In genomic region chr2:79610894-79611293, GRCm38 (mm10) we compare ENCODE assay signal across 23 mouse cellular contexts. TPM values are rescaled to one million over a fixed set of nuclear protein-coding genes. Genes with fewer than 3 reads are reported as not detected.
A peak's percentile ranks its signal among the peaks of the same experiment; 100 is the strongest.
DNase-seq lines count a peak whose midpoint lies in the region; ATAC-seq and TF ChIP-seq lines count a peak whose summit lies in the region.
"Had no signal": no experiment of that assay in that cellular context is flagged by ENCODE, and none has a peak within 500 bp of the region (broad histone marks: within the 10 kb centered on the region; RNA-seq: fewer than 3 reads in every experiment).

No protein-coding gene starts in this region.

- H3K27me3 ChIP-seq in CH12.LX (replicated peaks), result no peaks in the 10 kb centered on the region
- H3K27me3 ChIP-seq in intestine, postnatal 0 days (replicated peaks; ENCODE audit: control insufficient read depth, insufficient read depth, low read length), result no peaks in the 10 kb centered on the region
- no peaks in the 10 kb centered on the region for H3K27me3 ChIP-seq in stomach, embryonic 16.5 days (ENCODE audit: control insufficient read depth, insufficient read depth, low read length)
- H3K27me3 ChIP-seq: embryonic facial prominence, embryonic 15.5 days had no signal

- TF ChIP-seq CTCF in CH12.LX (conservative IDR thresholded peaks at IDR 0.05 in 1 of 2, IDR thresholded peaks at IDR 0.05 in 1 of 2; ENCODE audit: low read depth in 2 of 2, low read length in 2 of 2), result no peak
- TF ChIP-seq CTCF in intestine, postnatal 0 days (IDR thresholded peaks at IDR 0.05; ENCODE audit: low read depth), result no peak

- no peaks in the 10 kb centered on the region for H3K36me3 ChIP-seq in CH12.LX (replicated peaks in 1 of 2; ENCODE audit: control insufficient read depth in 1 of 2, insufficient read depth in 1 of 2, low read length in 1 of 2)
- H3K36me3 ChIP-seq in intestine, postnatal 0 days (ENCODE audit: control insufficient read depth, insufficient read depth), result no peaks in the 10 kb centered on the region
- H3K36me3 ChIP-seq in stomach, embryonic 16.5 days (ENCODE audit: control insufficient read depth, insufficient read depth, low read length), result no peaks in the 10 kb centered on the region
- H3K36me3 ChIP-seq: embryonic facial prominence, embryonic 15.5 days; forebrain, embryonic 10.5 days had no signal

- no peak for TF ChIP-seq EP300 in CH12.LX (IDR thresholded peaks at IDR 0.05; ENCODE audit: low read length)

- no peak overlapping the region for H3K27ac ChIP-seq in CH12.LX (ENCODE audit: insufficient read depth, low read depth)
- no peak overlapping the region for H3K27ac ChIP-seq in intestine, postnatal 0 days (ENCODE audit: low read depth, low read length)
- H3K27ac ChIP-seq in stomach, embryonic 16.5 days (ENCODE audit: low read length), result peak overlapping the region; percentile 52; the same call in 1 of the 2 replicates
- H3K27ac ChIP-seq: embryonic facial prominence, embryonic 15.5 days; forebrain, embryonic 10.5 days; hindbrain, embryonic 14.5 days had no signal

- peak; percentile 85 for ATAC-seq in common myeloid progenitor, adult 5-6 weeks (replicated peaks; ENCODE audit: low read depth, poor library complexity, severe bottlenecking)
- ATAC-seq in intestine, postnatal 0 days, result peak; percentile 47; the same call in 1 of the 2 replicates
- no peak for ATAC-seq in stomach, embryonic 16.5 days (ENCODE audit: insufficient read depth, low FRiP score)
- ATAC-seq: CD4-positive, CD25-positive, alpha-beta regulatory T cell, adult 4 months; forebrain, embryonic 14.5 days had no signal

- no peak overlapping the region for H3K4me2 ChIP-seq in CH12.LX (ENCODE audit: insufficient read depth, low read depth, poor library complexity, severe bottlenecking)
- H3K4me2 ChIP-seq in intestine, postnatal 0 days (replicated peaks; ENCODE audit: low read depth), result no peak overlapping the region
- H3K4me2 ChIP-seq in stomach, embryonic 16.5 days (ENCODE audit: low read depth, low read length), result no peak overlapping the region
- H3K4me2 ChIP-seq: embryonic facial prominence, embryonic 15.5 days; hindbrain, embryonic 14.5 days had no signal

- no peaks in the 10 kb centered on the region; a peak in 1 of 4 replicates for H3K4me1 ChIP-seq in CH12.LX (ENCODE audit: control insufficient read depth in 1 of 2, insufficient read depth in 2 of 2)
- H3K4me1 ChIP-seq in intestine, postnatal 0 days (replicated peaks; ENCODE audit: control insufficient read depth, insufficient read depth, low read length), result no peaks in the 10 kb centered on the region
- no peaks in the 10 kb centered on the region for H3K4me1 ChIP-seq in stomach, embryonic 16.5 days (ENCODE audit: control insufficient read depth, insufficient read depth, low read length)
- H3K4me1 ChIP-seq: embryonic facial prominence, embryonic 15.5 days; forebrain, embryonic 10.5 days had no signal

- no peak overlapping the region for H3K4me3 ChIP-seq in CH12.LX (replicated peaks in 1 of 3; ENCODE audit: low read depth in 2 of 3, low read length in 2 of 3, poor library complexity in 1 of 3)
- H3K4me3 ChIP-seq in intestine, postnatal 0 days (ENCODE audit: low read depth, low read length), result no peak overlapping the region
- no peak overlapping the region for H3K4me3 ChIP-seq in stomach, embryonic 16.5 days (replicated peaks; ENCODE audit: low read length)
- H3K4me3 ChIP-seq: embryonic facial prominence, embryonic 15.5 days; erythroblast, embryonic 14.5 days; forebrain, embryonic 10.5 days had no signal

- intact Hi-C loops in heart, postnatal 25 days (cut with DNase I), result no loop called here

- DNase-seq in CH12.LX (ENCODE audit: extremely low read depth), result no peak
- no peak for DNase-seq in cerebellum, adult 8-10 months
- DNase-seq in adrenal gland, adult 18-20 months (ENCODE audit: low spot score in 2 of 2), result no peak
- DNase-seq in heart, postnatal 25 days (ENCODE audit: low spot score), result no peak
- no peak for DNase-seq in ovary, adult 18-20 months (ENCODE audit: low spot score)
- DNase-seq: adrenal gland, postnatal 14 days; B cell, adult 2 months; cerebellum, adult 18-20 months; cerebellum, postnatal 10 days; embryo, embryonic 11 days; gastrocnemius, postnatal 10 days; heart, postnatal 10 days; kidney, adult 11 months; kidney, adult 9 months had no signal

- in situ Hi-C loops in CH12.LX (cut with MboI; ENCODE audit: low pct_ligation_motif_present, low pct_unique_long_range_greater_than_20kb, low sequenced_read_pairs), result no loop called here

- WGBS in intestine, postnatal 0 days, result 34% methylated on average over 3 of the region's 3 CpGs
- WGBS in stomach, embryonic 16.5 days, result 43% methylated on average over 3 of the region's 3 CpGs

- no peaks in the 10 kb centered on the region for H3K9me3 ChIP-seq in CH12.LX (replicated peaks; ENCODE audit: low read length)
- no peaks in the 10 kb centered on the region for H3K9me3 ChIP-seq in intestine, postnatal 0 days (ENCODE audit: control insufficient read depth)
- no peaks in the 10 kb centered on the region for H3K9me3 ChIP-seq in stomach, embryonic 16.5 days (replicated peaks; ENCODE audit: control insufficient read depth, low read length)
- H3K9me3 ChIP-seq: embryonic facial prominence, embryonic 15.5 days; forebrain, embryonic 10.5 days had no signal

- TF ChIP-seq RAD21 in CH12.LX (IDR thresholded peaks at IDR 0.05; ENCODE audit: low read depth, low read length), result no peak

- dilution Hi-C loops in CH12.LX (cut with MboI; ENCODE audit: extremely low pct_ligation_motif_present, extremely low pct_unique_long_range_greater_than_20kb, low sequenced_read_pairs), result no loop called here

- no peak overlapping the region for H3K9ac ChIP-seq in CH12.LX (ENCODE audit: insufficient read depth, low read depth)
- no peak overlapping the region for H3K9ac ChIP-seq in intestine, postnatal 0 days (ENCODE audit: low read depth, low read length)
- no peak overlapping the region for H3K9ac ChIP-seq in stomach, embryonic 16.5 days (ENCODE audit: low read length)
- H3K9ac ChIP-seq: embryonic facial prominence, embryonic 15.5 days; hindbrain, embryonic 14.5 days had no signal

- H3K79me2 ChIP-seq in CH12.LX (replicated peaks; ENCODE audit: control insufficient read depth, extremely low read depth, insufficient read depth, poor library complexity, severe bottlenecking), result no peaks in the 10 kb centered on the region

- no peak for TF ChIP-seq POLR2A in CH12.LX (IDR thresholded peaks at IDR 0.05; ENCODE audit: low read depth, low read length)

TF ChIP-seq in CH12.LX, 34 proteins besides CTCF, POLR2A, EP300 and RAD21:
- TF ChIP-seq USF2 (conservative IDR thresholded peaks at IDR 0.05; ENCODE audit: low read depth, low read length) (no peak), ZNF384 (IDR thresholded peaks at IDR 0.05; ENCODE audit: low read depth, low read length) (peak; percentile 61)

RNA-seq across cellular contexts. Expression of gene Itprid2, which starts 24.3 kb away (rescaled TPM):
- 8.2 TPM in 2 replicates for total RNA-seq in CH12.LX (2012; rRNA removed)
- 3.9 and 4.3 TPM in 2 replicates for total RNA-seq in CH12.LX (2014; rRNA removed)
- polyA plus RNA-seq in CH12.LX (2012; ENCODE audit: insufficient read length, low read depth), result 15.4 and 17.7 TPM in 2 replicates
- 12.3 and 14.9 TPM in 2 replicates for total RNA-seq in common myeloid progenitor, adult 5-6 weeks (2017)
- polyA plus RNA-seq in intestine, postnatal 0 days (2015; fragmentation: Nextera tagmentation; extraction: Ambion mirVana), result 21.1 and 22.0 TPM in 2 replicates
- polyA plus RNA-seq in stomach, embryonic 16.5 days (2015; fragmentation: Nextera tagmentation; extraction: Ambion mirVana), result 19.7 and 20.7 TPM in 2 replicates
- 10 to 100 TPM; 54.3 to 73.9 TPM for total RNA-seq in adrenal gland, adult 18-20 months (2021)
- total RNA-seq in heart, postnatal 25 days (2021), result 10 to 100 TPM; 20.9 to 25.4 TPM
